Comparison of ENCODE assay signal across 17 mouse cellular contexts in the genomic region with DNA sequence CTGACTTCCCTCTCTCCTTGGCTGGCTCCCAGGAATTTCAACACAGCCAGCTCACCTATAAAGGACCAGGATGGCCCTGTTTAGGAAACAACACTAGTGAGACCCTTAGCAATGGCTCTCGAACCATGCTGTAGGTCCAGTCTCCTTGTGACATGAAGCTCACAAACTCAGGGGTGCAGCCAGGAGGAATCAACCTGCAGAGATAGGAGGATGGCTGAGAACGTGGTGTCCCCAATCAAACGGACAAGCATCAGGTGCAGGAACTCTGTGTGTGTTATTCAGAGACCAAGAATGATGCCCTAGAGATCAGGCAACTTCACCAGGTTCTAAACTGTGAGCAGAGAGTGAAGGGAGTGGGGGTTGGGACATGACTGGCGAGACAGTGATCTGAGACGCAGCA. TPM values are rescaled to one million over a fixed set of nuclear protein-coding genes. Genes with fewer than 3 reads are reported as not detected.
"Had no signal": no experiment of that assay in that cellular context is flagged by ENCODE, and none has a peak within 500 bp of the region (broad histone marks: within the 10 kb centered on the region; RNA-seq: fewer than 3 reads in every experiment).

No protein-coding gene starts in this region.

- DNase-seq: liver, postnatal 0 days; lung, adult 2 months; lung, postnatal 14 days; lung, postnatal 36 days; midbrain, embryonic 14.5 days; right cerebral cortex, postnatal 14 days; thymus, adult 2 months; thymus, postnatal 25 days; thymus, postnatal 4 days had no signal

- ATAC-seq: liver, postnatal 0 days; lung, postnatal 0 days had no signal

- H3K4me1 ChIP-seq: midbrain, embryonic 12.5 days; neural tube, embryonic 12.5 days had no signal

- H3K27ac ChIP-seq: lung, embryonic 15.5 days; macrophage; midbrain, embryonic 12.5 days; neural tube, embryonic 12.5 days had no signal

- H3K36me3 ChIP-seq: lung, embryonic 15.5 days; midbrain, embryonic 12.5 days; neural tube, embryonic 12.5 days; stomach, embryonic 15.5 days had no signal

- H3K9me3 ChIP-seq: lung, embryonic 15.5 days; midbrain, embryonic 12.5 days; neural tube, embryonic 12.5 days; stomach, embryonic 15.5 days had no signal

- H3K4me3 ChIP-seq: lung, embryonic 15.5 days; midbrain, embryonic 12.5 days; neural tube, embryonic 12.5 days; stomach, embryonic 15.5 days had no signal

- H3K9ac ChIP-seq: liver, postnatal 0 days; lung, embryonic 15.5 days; midbrain, embryonic 12.5 days; neural tube, embryonic 12.5 days; stomach, embryonic 15.5 days had no signal

- H3K27me3 ChIP-seq: lung, embryonic 15.5 days; midbrain, embryonic 12.5 days; neural tube, embryonic 12.5 days; stomach, embryonic 15.5 days had no signal

- H3K4me2 ChIP-seq: lung, embryonic 15.5 days; midbrain, embryonic 12.5 days; neural tube, embryonic 12.5 days; stomach, embryonic 15.5 days had no signal

RNA-seq across cellular contexts. Expression of a gene that starts 29.1 kb away (rescaled TPM):
- total RNA-seq: megakaryocyte progenitor cell, adult 5-6 weeks; midbrain, postnatal 0 days had no signal
- polyA plus RNA-seq: macrophage had no signal

RNA-seq across cellular contexts. Expression of a gene that starts 47.9 kb away (rescaled TPM):
- polyA plus RNA-seq: midbrain, embryonic 14.5 days; neural tube, embryonic 12.5 days had no signal
